9 mouse cellular contexts compared by ENCODE assay signal in genomic region chr16:34926531-34927435, GRCm38 (mm10).
DNase-seq lines count a peak whose midpoint lies in the region; ATAC-seq and TF ChIP-seq lines count a peak whose summit lies in the region.
"Had no signal": no experiment of that assay in that cellular context is flagged by ENCODE, and none has a peak within 500 bp of the region (broad histone marks: within the 10 kb centered on the region; RNA-seq: fewer than 3 reads in every experiment).

No protein-coding gene starts in this region.

- 64% methylated on average over 9 of the region's 9 CpGs for WGBS in heart, adult 2 months
- 59% methylated on average over 9 of the region's 9 CpGs for WGBS in neural tube, embryonic 13.5 days
- WGBS in small intestine, adult 2 months, result 59% methylated on average over 9 of the region's 9 CpGs

- peaks cover 7% of the 10 kb centered on the region; the same call in 1 of the 2 replicates for H3K36me3 ChIP-seq in heart, adult 2 months (ENCODE audit: control insufficient read depth, insufficient read depth, low read length)
- H3K36me3 ChIP-seq in neural tube, embryonic 13.5 days, result no peaks in the 10 kb centered on the region
- no peaks in the 10 kb centered on the region for H3K36me3 ChIP-seq in small intestine, adult 2 months (ENCODE audit: control insufficient read depth, insufficient read depth, low read length)

- H3K27ac ChIP-seq in heart, adult 2 months, result peak overlapping the region; percentile 82
- H3K27ac ChIP-seq in neural tube, embryonic 13.5 days (replicated peaks), result 0 out of 2 replicates have a peak overlapping the region, but pooled peaks have one; percentile 49
- H3K27ac ChIP-seq in small intestine, adult 2 months (ENCODE audit: insufficient read depth, low read depth, low read length), result peak overlapping the region; percentile 95

- peak overlapping the region; percentile 37 for H3K9ac ChIP-seq in heart, adult 2 months (ENCODE audit: low read depth, low read length)
- H3K9ac ChIP-seq in neural tube, embryonic 13.5 days, result no peak overlapping the region

- TF ChIP-seq EP300 in heart, adult 2 months (IDR thresholded peaks at IDR 0.05; ENCODE audit: insufficient read depth, low read depth, low read length), result no peak

- ATAC-seq in neural tube, embryonic 13.5 days (ENCODE audit: low read depth), result no peak

- no peak overlapping the region for H3K4me3 ChIP-seq in heart, adult 2 months
- no peak overlapping the region for H3K4me3 ChIP-seq in neural tube, embryonic 13.5 days
- H3K4me3 ChIP-seq in small intestine, adult 2 months (ENCODE audit: low read depth, low read length), result 0 out of 2 replicates have a peak overlapping the region, but pooled peaks have one; percentile 1

- DNase-seq in heart, adult 2 months, result no peak
- no peak for DNase-seq in heart, postnatal 4 days
- no peak for DNase-seq in neural tube, embryonic 10.5 days (ENCODE audit: extremely low spot score, low spot score)
- DNase-seq in kidney, postnatal 10 days, result peak; percentile 71
- no peak for DNase-seq in left cerebral cortex, adult 18-20 months (ENCODE audit: low spot score in 2 of 2)
- DNase-seq in spleen, postnatal 4 days (ENCODE audit: low spot score in 2 of 2), result no peak
- DNase-seq: gastrocnemius, postnatal 36 days had no signal

- H3K79me2 ChIP-seq in heart, adult 2 months (replicated peaks; ENCODE audit: control insufficient read depth, insufficient read depth, low read length), result no peaks in the 10 kb centered on the region

- H3K4me2 ChIP-seq in neural tube, embryonic 13.5 days, result no peak overlapping the region

- TF ChIP-seq POLR2A in heart, adult 2 months (IDR thresholded peaks at IDR 0.05; ENCODE audit: insufficient read depth, low read depth, low read length), result no peak
- TF ChIP-seq POLR2A in small intestine, adult 2 months (IDR thresholded peaks at IDR 0.05; ENCODE audit: low read depth, low read length), result no peak

- H3K9me3 ChIP-seq in neural tube, embryonic 13.5 days, result no peaks in the 10 kb centered on the region

- H3K4me1 ChIP-seq in heart, adult 2 months (ENCODE audit: control insufficient read depth, insufficient read depth, low read length), result peaks cover 38% of the 10 kb centered on the region
- H3K4me1 ChIP-seq in neural tube, embryonic 13.5 days (replicated peaks), result peaks cover 27% of the 10 kb centered on the region
- H3K4me1 ChIP-seq in small intestine, adult 2 months (ENCODE audit: control insufficient read depth, insufficient read depth, insufficient read length, low read length), result peaks cover 43% of the 10 kb centered on the region

- intact Hi-C loops in heart, adult 2 months (cut with DNase I), result no loop called here

- no peaks in the 10 kb centered on the region for H3K27me3 ChIP-seq in heart, adult 2 months (ENCODE audit: control insufficient read depth, insufficient read depth, low read length)
- H3K27me3 ChIP-seq in neural tube, embryonic 13.5 days, result no peaks in the 10 kb centered on the region
- H3K27me3 ChIP-seq in small intestine, adult 2 months (ENCODE audit: control insufficient read depth, insufficient read depth, low read length), result no peaks in the 10 kb centered on the region

- TF ChIP-seq CTCF in heart, adult 2 months (IDR thresholded peaks at IDR 0.05), result no peak
- TF ChIP-seq CTCF in small intestine, adult 2 months (IDR thresholded peaks at IDR 0.05; ENCODE audit: extremely low read depth, insufficient read length, insufficient replicate concordance, low read depth, low read length), result no peak
